Mouse (Mus musculus) Patski (cell line): ENCODE measurements around the gene Wdr34. TPM values are rescaled to one million over a fixed set of nuclear protein-coding genes. Genes with fewer than 3 reads are reported as not detected.

ENCODE experiments used
- ATAC-seq: fragments of 100-300 bp; one replicate; pipeline ENCODE4 v1.8.0; 2021
- CTCF ChIA-PET: fragments of 350-600 bp; sonication (Branson Sonifier 250); formaldehyde crosslinking; loops from one replicate; lab custom pipeline; 2022; ENCODE audit warnings: inconsistent platforms; lab: Charles Lee
- POLR2A ChIA-PET: fragments of 350-600 bp; sonication (Branson Sonifier 250); formaldehyde crosslinking; loops from one replicate; lab custom pipeline; 2022; ENCODE audit warnings: antibody characterized with exemption, inconsistent platforms; lab: Charles Lee
- DNase-seq: peaks from one replicate; pipeline ENCODE4 v3.0.0-alpha.2; 2011; ENCODE audit warnings: low read depth, low spot score
- H3K27me3 ChIP-seq: fragments of 371-371 bp; one replicate; pipeline ENCODE4 v1.5.1; 2021
- CTCF ChIP-seq: fragments of 100-300 bp; IDR thresholded peaks from one replicate; pipeline ENCODE4 v1.5.1; 2021
- in situ Hi-C: fragments of 300-500 bp; cut with MboI; formaldehyde crosslinking; loops from 3 replicates; pipeline ENCODE4 v1.11.1; 2018; ENCODE audit warnings: low pct_unique_long_range_greater_than_20kb, mixed read lengths
- polyA plus RNA-seq: library from polyadenylated mRNA; unstranded; gene quantifications from one replicate; pipeline ENCODE4 v1.2.3, GENCODE M21; 2021

The Wdr34 gene
- polyA plus RNA-seq, 1 experiment from 2014 or later = 63.5 TPM

DNA sequence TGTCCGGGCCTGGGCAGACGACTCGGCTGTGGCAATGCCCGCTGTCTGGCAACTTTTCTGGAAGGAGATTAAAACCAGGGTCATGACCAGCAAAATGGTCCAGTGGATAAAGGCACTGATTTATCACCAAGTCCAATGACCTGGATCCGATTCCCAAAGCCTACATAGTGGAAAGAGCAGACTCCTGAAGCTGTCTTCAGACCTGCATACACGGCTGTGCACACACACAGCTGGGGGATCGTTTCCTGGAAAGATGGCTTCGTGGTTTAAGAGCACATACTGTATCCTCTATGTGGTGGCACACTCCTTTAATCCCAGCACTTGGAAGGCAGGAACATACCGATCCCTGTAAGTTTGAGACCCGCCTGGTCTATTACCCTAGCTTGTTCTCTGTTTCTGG is 10.3 kb downstream of the Wdr34 start:
- CTCF ChIA-PET = no interaction called here
- ATAC-seq (no peak), DNase-seq (no peak)
- POLR2A ChIA-PET = no interaction called here
- in situ Hi-C loops = no loop called here
- H3K27me3 ChIP-seq = no peaks in the 10 kb centered on the region
- no peak for TF ChIP-seq CTCF

DNA sequence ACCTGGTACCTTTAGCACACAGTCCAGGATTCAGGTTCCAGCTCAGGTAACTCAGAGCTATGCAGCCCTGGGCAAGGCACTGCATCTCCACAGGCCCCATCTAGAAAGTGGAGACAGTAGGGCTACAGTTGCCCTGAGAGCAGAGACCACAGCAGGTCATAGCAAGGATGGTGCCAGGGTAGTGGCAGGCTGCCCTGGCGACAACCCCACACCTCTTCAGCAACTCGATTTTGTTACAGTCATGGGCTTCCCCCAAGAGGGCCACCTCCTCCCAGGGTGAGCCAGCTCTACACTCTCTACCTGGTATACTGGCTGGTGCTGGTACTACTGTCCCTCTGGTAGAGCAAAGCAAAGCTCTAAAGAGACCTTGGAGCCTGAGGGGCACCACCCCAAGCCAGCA is 10.9 kb downstream of the Wdr34 start:
- CTCF ChIA-PET = interaction anchor here (1.3 kb wide), 1 partner anchor 12 kb away, joined by 3 read pairs; no protein-coding TSS in a partner anchor
- no peak for TF ChIP-seq CTCF
- POLR2A ChIA-PET = interaction anchor here (1.0 kb wide), 1 partner anchor 48 kb away, joined by 3 read pairs; no protein-coding TSS in a partner anchor
- in situ Hi-C loops = no loop called here
- no peaks in the 10 kb centered on the region for H3K27me3 ChIP-seq
- no peak for ATAC-seq
- DNase-seq = no peak

DNA sequence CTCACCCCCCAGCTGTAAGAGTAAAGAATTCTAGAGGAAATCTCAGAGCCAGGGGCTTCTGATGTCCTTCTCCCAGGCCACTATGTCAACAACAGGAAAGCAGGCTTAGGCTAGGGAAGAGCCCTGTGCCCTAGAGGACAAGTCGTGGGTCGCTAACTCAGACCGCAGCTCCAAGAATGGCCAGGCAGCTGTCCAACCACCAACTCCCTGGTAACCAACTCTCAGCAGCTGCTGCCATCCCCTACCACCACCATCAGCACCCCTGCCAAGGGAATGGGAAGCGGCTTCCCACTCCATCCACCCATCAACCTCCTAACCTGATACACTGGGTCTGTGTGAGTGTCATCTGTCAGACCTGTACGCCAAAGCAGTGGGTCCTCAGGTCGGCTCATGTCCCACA is 15.7 kb downstream of the Wdr34 start:
- ChIA-PET CTCF (interaction anchor here (0.9 to 1.2 kb wide), 3 partner anchors 9 to 31 kb away, joined by 3 read pairs; no protein-coding TSS in a partner anchor), POLR2A (interaction anchor here (0.9 kb wide), 1 partner anchor 9 kb away, joined by 3 read pairs; no protein-coding TSS in a partner anchor)
- no peak for TF ChIP-seq CTCF
- no peak for ATAC-seq
- in situ Hi-C loops = no loop called here
- DNase-seq = no peak
- H3K27me3 ChIP-seq = no peaks in the 10 kb centered on the region

DNA sequence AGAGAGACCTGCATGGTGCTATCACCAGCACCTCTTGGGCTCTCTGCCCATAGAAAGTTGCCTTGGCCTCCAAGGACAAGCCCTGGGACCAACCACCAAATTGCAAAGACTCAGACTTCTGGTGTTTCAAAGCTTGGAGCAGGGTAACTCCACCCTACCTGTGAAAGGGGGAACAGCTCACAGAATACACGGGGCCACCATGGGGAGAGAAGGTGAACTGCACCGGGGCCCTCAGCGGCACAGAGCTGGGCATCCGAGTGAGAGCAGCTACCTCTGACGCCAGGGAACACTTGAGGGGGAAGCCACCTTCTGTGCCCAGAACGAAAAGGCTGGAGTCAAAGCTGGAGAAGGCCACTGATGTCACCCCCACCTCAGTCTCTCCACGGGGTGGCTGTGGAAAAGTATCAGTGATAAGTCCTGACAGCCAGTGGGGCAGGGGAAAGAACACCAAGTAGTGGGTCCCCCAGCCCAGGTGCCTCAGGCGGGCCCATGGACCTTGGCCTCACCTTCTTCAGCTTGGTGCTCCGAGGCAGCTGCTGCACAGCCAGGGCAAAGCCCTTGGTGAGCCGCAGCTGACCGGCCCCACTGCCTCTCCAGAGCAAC is 16.3 kb downstream of the Wdr34 start:
- ATAC-seq (no peak), DNase-seq (no peak)
- no peak for TF ChIP-seq CTCF
- ChIA-PET POLR2A (interaction anchor here (0.9 to 1.6 kb wide), 2 partner anchors 10 to 12 kb away, joined by 3 to 4 read pairs; no protein-coding TSS in a partner anchor), CTCF (interaction anchor here (0.9 to 1.2 kb wide), 3 partner anchors 9 to 31 kb away, joined by 3 to 4 read pairs (median 3); no protein-coding TSS in a partner anchor)
- in situ Hi-C loops = no loop called here
- no peaks in the 10 kb centered on the region for H3K27me3 ChIP-seq

DNA sequence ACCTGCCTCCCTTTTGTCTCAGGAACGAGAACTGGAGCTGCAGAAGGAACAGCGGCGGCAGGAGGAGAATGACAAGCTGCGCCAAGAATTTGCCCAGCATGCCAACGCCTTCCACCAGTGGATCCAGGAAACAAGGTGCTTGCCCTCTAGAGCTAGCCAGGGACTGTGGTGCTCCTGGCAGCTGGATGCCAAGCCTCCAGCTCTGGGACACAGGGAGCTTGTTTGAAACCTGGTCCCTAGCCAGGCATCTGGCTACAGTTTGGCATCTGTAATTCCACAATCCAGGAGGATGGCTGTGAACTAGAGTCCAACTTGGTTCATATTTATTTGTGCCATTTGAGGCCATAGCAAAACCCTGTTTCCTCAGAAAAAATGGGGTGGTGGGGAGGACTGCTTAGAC is 21.7 kb downstream of the Wdr34 start:
- no peaks in the 10 kb centered on the region for H3K27me3 ChIP-seq
- ATAC-seq = no peak
- no peak for DNase-seq
- POLR2A ChIA-PET = interaction anchor here (1.4 kb wide), 1 partner anchor 27 kb away, joined by 3 read pairs; no protein-coding TSS in a partner anchor
- TF ChIP-seq CTCF = no peak
- CTCF ChIA-PET = interaction anchor here (1.0 kb wide), 1 partner anchor 10 kb away, joined by 3 read pairs; no protein-coding TSS in a partner anchor
- in situ Hi-C loops = no loop called here

DNA sequence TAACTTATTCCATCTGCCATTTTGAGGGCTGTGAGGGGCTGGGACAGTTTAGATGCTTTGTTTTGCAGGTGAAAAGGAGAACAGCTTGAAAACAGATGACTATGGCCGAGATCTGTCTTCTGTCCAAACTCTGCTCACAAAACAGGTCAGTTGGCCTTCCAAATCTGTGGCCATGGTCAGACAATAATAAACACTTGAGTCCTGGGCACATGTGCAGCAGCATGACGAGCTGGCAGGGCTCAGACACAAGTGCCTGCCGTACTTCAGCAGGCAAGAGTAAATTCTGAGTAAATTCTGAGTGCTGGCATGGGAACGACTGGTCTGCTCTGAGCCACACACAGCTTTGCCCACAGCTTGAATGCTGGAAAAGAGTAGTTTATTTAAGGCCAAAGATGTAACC is 23.2 kb downstream of the Wdr34 start:
- no peak for DNase-seq
- no peak for ATAC-seq
- CTCF ChIA-PET = interaction anchor here (1.0 to 1.4 kb wide), 3 partner anchors 8 to 106 kb away, joined by 3 read pairs; no protein-coding TSS in a partner anchor
- no peak for TF ChIP-seq CTCF
- in situ Hi-C loops = no loop called here
- POLR2A ChIA-PET = interaction anchor here (1.4 kb wide), 1 partner anchor 25 kb away, joined by 3 read pairs; no protein-coding TSS in a partner anchor
- H3K27me3 ChIP-seq = no peaks in the 10 kb centered on the region

DNA sequence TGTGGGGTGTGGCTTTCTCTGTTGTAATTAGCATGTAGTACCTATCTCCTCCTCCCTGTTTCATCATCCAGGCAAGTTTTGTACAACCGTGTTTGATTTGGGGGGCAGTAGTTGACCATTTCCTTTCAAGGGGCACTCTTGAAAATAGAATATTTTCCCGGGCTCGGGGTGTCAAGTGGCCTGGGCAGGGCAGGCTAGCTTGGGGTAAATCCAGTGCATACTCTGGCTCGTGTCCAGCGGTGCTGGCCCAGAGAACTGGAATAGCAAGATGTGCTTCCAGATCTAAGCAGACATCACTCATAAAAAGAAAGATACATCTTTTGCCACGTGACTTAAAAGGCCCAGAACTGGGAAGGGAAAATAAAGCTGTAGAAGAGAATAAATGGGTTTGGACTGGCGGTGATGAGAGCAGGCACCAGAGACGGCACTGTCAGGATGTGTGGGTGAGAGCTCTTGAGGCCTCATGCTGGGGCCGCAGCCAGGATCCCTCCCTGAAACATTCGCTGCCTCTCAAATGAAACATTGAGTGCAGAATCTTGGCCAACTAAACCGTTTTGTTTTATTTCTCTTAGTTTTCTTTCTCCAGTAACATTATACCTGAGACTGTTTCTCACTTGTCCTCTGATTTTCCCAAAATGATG is 34.2 kb downstream of the Wdr34 start:
- CTCF ChIA-PET = interaction anchor here (2.5 kb wide), 1 partner anchor 13 kb away, joined by 13 read pairs; no protein-coding TSS in a partner anchor

DNA sequence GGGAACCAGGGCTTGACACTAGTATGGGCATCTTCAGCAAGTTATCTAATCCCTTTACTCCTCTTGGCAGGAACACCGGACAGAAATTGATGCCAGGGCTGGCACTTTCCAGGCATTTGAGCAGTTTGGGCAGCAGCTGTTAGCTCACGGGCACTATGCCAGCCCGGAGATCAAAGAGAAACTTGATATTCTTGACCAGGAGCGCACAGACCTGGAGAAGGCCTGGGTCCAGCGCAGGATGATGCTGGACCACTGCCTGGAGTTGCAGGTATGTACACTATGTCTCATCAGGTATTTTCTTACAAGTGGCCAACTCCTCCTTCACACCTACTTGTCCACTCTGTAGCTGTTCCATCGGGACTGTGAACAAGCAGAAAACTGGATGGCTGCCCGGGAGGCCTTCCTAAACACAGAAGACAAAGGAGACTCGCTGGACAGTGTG is 37.8 kb downstream of the Wdr34 start:
- ATAC-seq (no peak), DNase-seq (no peak)
- ChIA-PET POLR2A (no interaction called here), CTCF (interaction anchor here (1.1 to 1.6 kb wide), 4 partner anchors 10 to 76 kb away, joined by 3 to 5 read pairs (median 3); no protein-coding TSS in a partner anchor)
- no peaks in the 10 kb centered on the region for H3K27me3 ChIP-seq
- TF ChIP-seq CTCF = no peak
- in situ Hi-C loops = no loop called here

More for the DNA sequence above, 34.2 kb downstream of the Wdr34 start:
- no peak for TF ChIP-seq CTCF
- H3K27me3 ChIP-seq = no peaks in the 10 kb centered on the region
- POLR2A ChIA-PET = interaction anchor here (0.6 to 0.7 kb wide), 2 partner anchors 10 to 47 kb away, joined by 3 read pairs; no protein-coding TSS in a partner anchor
- in situ Hi-C loops = no loop called here
- ATAC-seq = no peak
- DNase-seq = no peak

DNA sequence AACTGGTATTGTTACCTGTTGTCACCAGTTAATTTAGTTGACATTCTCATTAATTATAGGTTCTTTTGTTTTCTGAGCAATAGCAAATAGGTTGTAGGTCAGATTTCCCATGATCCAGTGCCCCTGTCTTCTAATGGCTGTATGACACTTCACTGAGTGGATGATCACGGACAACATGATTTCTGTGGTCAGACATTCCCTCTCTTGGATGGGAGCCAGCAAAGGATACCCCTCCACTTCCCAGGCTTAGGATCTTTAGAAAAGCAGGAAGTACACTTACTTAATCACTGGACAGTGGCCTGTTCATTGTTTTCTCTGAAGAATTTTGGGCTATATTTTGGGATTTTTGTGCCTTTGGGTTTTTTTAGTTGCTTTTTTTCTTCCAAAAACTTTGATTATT is 39.6 kb downstream of the Wdr34 start:
- H3K27me3 ChIP-seq = no peaks in the 10 kb centered on the region
- TF ChIP-seq CTCF = no peak
- ChIA-PET CTCF (no interaction called here), POLR2A (no interaction called here)
- DNase-seq (no peak), ATAC-seq (no peak)
- in situ Hi-C loops = no loop called here

DNA sequence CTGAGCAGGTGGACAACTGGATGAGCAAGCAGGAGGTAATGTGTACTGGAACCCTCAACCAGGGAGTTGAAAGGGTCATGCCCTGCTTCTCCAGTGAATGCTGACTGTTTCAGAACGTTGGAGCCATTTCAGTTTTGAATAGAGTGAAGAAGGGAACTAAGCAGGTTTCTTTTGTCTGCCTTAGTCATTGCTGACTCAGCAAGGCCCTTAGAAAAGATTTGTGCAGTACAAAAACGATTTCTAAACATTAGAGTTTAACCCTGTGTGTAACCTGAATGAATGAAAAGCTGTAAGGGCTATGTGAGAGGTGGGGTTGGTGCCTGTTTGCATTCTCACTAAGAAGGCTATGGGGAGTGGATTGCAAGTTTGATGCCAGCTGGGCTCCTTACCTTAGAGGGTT is 56.7 kb downstream of the Wdr34 start:
- no peak for TF ChIP-seq CTCF
- CTCF ChIA-PET = interaction anchor here (1.4 to 2.5 kb wide), 3 partner anchors 8 to 15 kb away, joined by 3 to 9 read pairs (median 3); no protein-coding TSS in a partner anchor
- DNase-seq = no peak
- H3K27me3 ChIP-seq = no peaks in the 10 kb centered on the region
- in situ Hi-C loops = no loop called here
- POLR2A ChIA-PET = interaction anchor here (1.4 kb wide), 1 partner anchor 10 kb away, joined by 4 read pairs; no protein-coding TSS in a partner anchor
- no peak for ATAC-seq

Other genes with a start within 250 kb of the Wdr34 start
- gene Slc27a4, start 246.2 kb downstream of the Wdr34 start, polyA plus RNA-seq = 31.4 TPM
- gene Urm1, start 228.8 kb downstream of the Wdr34 start, polyA plus RNA-seq = 50.0 TPM
- gene Cercam, start 179.7 kb downstream of the Wdr34 start, polyA plus RNA-seq = 12.0 TPM
- 59.7 TPM for gene Odf2, start 159.7 kb downstream of the Wdr34 start, polyA plus RNA-seq
- 30.3 TPM for gene Gle1, start 113.5 kb downstream of the Wdr34 start, polyA plus RNA-seq
- gene Sptan1, start 83.3 kb downstream of the Wdr34 start, polyA plus RNA-seq = 597 TPM
- 288 TPM for gene Set, start 8.5 kb upstream of the Wdr34 start, polyA plus RNA-seq
- 8.2 TPM for gene Pkn3, start 28.8 kb upstream of the Wdr34 start, polyA plus RNA-seq
- 29.6 TPM for gene Zdhhc12, start 44.8 kb upstream of the Wdr34 start, polyA plus RNA-seq
- 26.5 TPM for gene Zer1, start 75.7 kb upstream of the Wdr34 start, polyA plus RNA-seq
- gene Tbc1d13, start 84.9 kb upstream of the Wdr34 start, polyA plus RNA-seq = 37.9 TPM
- gene Endog, start 122.6 kb upstream of the Wdr34 start, polyA plus RNA-seq = 19.2 TPM
- 31.6 TPM for gene Spout1, start 129.6 kb upstream of the Wdr34 start, polyA plus RNA-seq
- 14.8 TPM for gene Kyat1, start 157.0 kb upstream of the Wdr34 start, polyA plus RNA-seq
- 19.3 TPM for gene Lrrc8a, start 188.8 kb upstream of the Wdr34 start, polyA plus RNA-seq
- gene Gm28035, start 191.7 kb upstream of the Wdr34 start, polyA plus RNA-seq = 2.1 TPM
- 22.4 TPM for gene Phyhd1, start 217.3 kb upstream of the Wdr34 start, polyA plus RNA-seq
- gene Gm28038, start 232.2 kb upstream of the Wdr34 start, polyA plus RNA-seq = not detected
- gene Dolk, start 237.5 kb upstream of the Wdr34 start, polyA plus RNA-seq = 24.0 TPM
- gene Nup188, start 237.5 kb upstream of the Wdr34 start, polyA plus RNA-seq = 36.7 TPM